Mouse (Mus musculus) neural tube, embryonic 11.5 days (tissue): ENCODE data around the gene Aak1. TPM values are rescaled to one million over a fixed set of nuclear protein-coding genes. Genes with fewer than 3 reads are reported as not detected.

Experiments
- polyA plus RNA-seq: library from polyadenylated mRNA; unstranded; fragments of >200 nt; fragmentation: Nextera tagmentation; extraction: Ambion mirVana; gene quantifications from 2 replicates; pipeline ENCODE4 v1.2.1, GENCODE M21; 2014

The Aak1 gene
- polyA plus RNA-seq, 1 experiment from 2014 or later, result 27.1 TPM

Other genes with a start within 250 kb of the Aak1 start
- 0.35 and 0.64 TPM in 2 replicates for gene Asprv1, start 221.4 kb upstream of the Aak1 start, polyA plus RNA-seq
- 21.2 and 24.8 TPM in 2 replicates for gene Mxd1, start 180.4 kb upstream of the Aak1 start, polyA plus RNA-seq
- 115 and 130 TPM in 2 replicates for gene Snrnp27, start 165.0 kb upstream of the Aak1 start, polyA plus RNA-seq
- 52.9 and 56.1 TPM in 2 replicates for gene Gmcl1, start 116.1 kb upstream of the Aak1 start, polyA plus RNA-seq
- gene Anxa4, start 55.9 kb upstream of the Aak1 start, polyA plus RNA-seq, result 6.2 and 6.9 TPM in 2 replicates
- 83.2 and 91.5 TPM in 2 replicates for gene Nfu1, start 159.7 kb downstream of the Aak1 start, polyA plus RNA-seq
- 18.0 and 18.1 TPM in 2 replicates for gene Gfpt1, start 193.3 kb downstream of the Aak1 start, polyA plus RNA-seq